Mouse (Mus musculus) midbrain, embryonic 13.5 days (tissue): ENCODE measurements around the gene Olfr315. TPM values are rescaled to one million over a fixed set of nuclear protein-coding genes. Genes with fewer than 3 reads are reported as not detected.

Experiments used
- polyA plus RNA-seq: library from polyadenylated mRNA; unstranded; fragments of >200 nt; fragmentation: Nextera tagmentation; extraction: Ambion mirVana; gene quantifications from 2 replicates; pipeline ENCODE4 v1.2.1, GENCODE M21; 2015

The Olfr315 gene
- polyA plus RNA-seq, 1 experiment from 2014 or later: not detected

Other genes starting within 250 kb of the Olfr315 start
- not detected in 2 replicates for gene Olfr330, start 238.4 kb upstream of the Olfr315 start, polyA plus RNA-seq
- gene Olfr329-ps, start 226.8 kb upstream of the Olfr315 start, polyA plus RNA-seq: not detected in 2 replicates
- gene Olfr328, start 217.6 kb upstream of the Olfr315 start, polyA plus RNA-seq: 0.07 TPM in 1 of 2 replicates, not detected in the other
- gene Olfr224, start 202.6 kb upstream of the Olfr315 start, polyA plus RNA-seq: not detected in 2 replicates
- gene Olfr325, start 195.5 kb upstream of the Olfr315 start, polyA plus RNA-seq: not detected in 2 replicates
- not detected in 2 replicates for gene Olfr324, start 178.1 kb upstream of the Olfr315 start, polyA plus RNA-seq
- gene 2210407C18Rik, start 157.1 kb upstream of the Olfr315 start, polyA plus RNA-seq: not detected in 2 replicates
- not detected in 2 replicates for gene Olfr323, start 142.7 kb upstream of the Olfr315 start, polyA plus RNA-seq
- 0.07 and 0.12 TPM in 2 replicates for gene Trim58, start 132.7 kb upstream of the Olfr315 start, polyA plus RNA-seq
- not detected in 2 replicates for gene Olfr322, start 114.4 kb upstream of the Olfr315 start, polyA plus RNA-seq
- gene Olfr320, start 92.1 kb upstream of the Olfr315 start, polyA plus RNA-seq: not detected in 2 replicates
- gene Olfr319, start 74.0 kb upstream of the Olfr315 start, polyA plus RNA-seq: not detected in 2 replicates
- not detected in 2 replicates for gene Olfr318, start 49.2 kb upstream of the Olfr315 start, polyA plus RNA-seq
- gene Olfr317, start 34.0 kb upstream of the Olfr315 start, polyA plus RNA-seq: 0.12 and 0.23 TPM in 2 replicates
- not detected in 2 replicates for gene Olfr316, start 20.5 kb upstream of the Olfr315 start, polyA plus RNA-seq
- gene Olfr314, start 9.8 kb downstream of the Olfr315 start, polyA plus RNA-seq: not detected in 2 replicates
- gene Fam183b, start 28.8 kb downstream of the Olfr315 start, polyA plus RNA-seq: 2.4 and 7.3 TPM in 2 replicates
- 0.10 TPM in 1 of 2 replicates, not detected in the other for gene Olfr313, start 41.8 kb downstream of the Olfr315 start, polyA plus RNA-seq
- not detected in 2 replicates for gene Olfr312, start 56.0 kb downstream of the Olfr315 start, polyA plus RNA-seq
- gene Olfr311, start 66.1 kb downstream of the Olfr315 start, polyA plus RNA-seq: not detected in 2 replicates
- gene Gm12258, start 74.0 kb downstream of the Olfr315 start, polyA plus RNA-seq: 18.5 and 21.3 TPM in 2 replicates
- 12.7 and 14.0 TPM in 2 replicates for gene 2810021J22Rik, start 94.0 kb downstream of the Olfr315 start, polyA plus RNA-seq
- gene Zfp39, start 131.0 kb downstream of the Olfr315 start, polyA plus RNA-seq: 4.4 and 5.2 TPM in 2 replicates
- not detected in 2 replicates for gene Btnl10, start 144.7 kb downstream of the Olfr315 start, polyA plus RNA-seq
- gene Rnf187, start 165.7 kb downstream of the Olfr315 start, polyA plus RNA-seq: 453 and 491 TPM in 2 replicates
- 383 and 402 TPM in 2 replicates for gene Hist3h2ba, start 175.7 kb downstream of the Olfr315 start, polyA plus RNA-seq
- gene Hist3h2a, start 181.5 kb downstream of the Olfr315 start, polyA plus RNA-seq: 149 and 155 TPM in 2 replicates
- 1.1 and 1.3 TPM in 2 replicates for gene Trim17, start 181.5 kb downstream of the Olfr315 start, polyA plus RNA-seq
- gene Trim11, start 204.9 kb downstream of the Olfr315 start, polyA plus RNA-seq: 18.7 and 21.9 TPM in 2 replicates